12 mouse cellular contexts compared by ENCODE assay signal in the genomic region with DNA sequence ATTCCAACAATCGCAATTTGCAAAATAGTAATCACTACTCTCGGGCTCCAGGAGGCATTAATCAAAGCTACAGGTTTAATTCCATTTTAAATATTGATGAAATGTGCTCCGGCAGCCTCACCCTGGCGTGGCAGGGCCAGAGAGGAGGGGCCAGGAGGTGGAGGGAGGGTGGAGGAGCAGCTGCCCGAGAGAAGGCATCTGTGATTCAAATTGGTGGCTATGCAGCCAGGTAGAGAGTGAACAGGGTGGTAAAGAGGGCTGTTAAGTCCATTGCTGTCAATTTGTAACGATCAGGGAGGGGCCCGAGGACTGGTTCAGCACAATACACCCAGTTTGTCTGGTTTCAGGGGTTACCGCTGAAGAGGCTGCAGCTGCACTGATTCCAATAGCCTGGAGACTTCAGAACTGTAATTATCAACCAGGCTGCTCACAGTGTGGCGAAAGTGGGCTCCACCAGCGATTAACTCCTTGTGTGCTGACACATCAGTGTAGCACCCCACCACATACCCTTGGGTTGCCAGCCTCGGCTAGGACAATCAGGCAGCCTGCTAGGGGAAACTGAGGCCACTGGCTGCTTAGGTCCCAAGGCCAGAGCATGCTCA. TPM values are rescaled to one million over a fixed set of nuclear protein-coding genes. Genes with fewer than 3 reads are reported as not detected.
DNase-seq lines count a peak whose midpoint lies in the region; ATAC-seq lines count a peak whose summit lies in the region.
"Had no signal": no experiment of that assay in that cellular context is flagged by ENCODE, and none has a peak within 500 bp of the region (broad histone marks: within the 10 kb centered on the region; RNA-seq: fewer than 3 reads in every experiment).

No protein-coding gene starts in this region.

- no peak overlapping the region for H3K27ac ChIP-seq in kidney, embryonic 14.5 days (ENCODE audit: low read depth, low read length)
- 0 out of 2 replicates have a peak overlapping the region, but pooled peaks have one; percentile 23 for H3K27ac ChIP-seq in embryonic facial prominence, embryonic 12.5 days
- no peak overlapping the region for H3K27ac ChIP-seq in hindbrain, embryonic 16.5 days (ENCODE audit: low read depth, low read length)
- H3K27ac ChIP-seq in neural tube, embryonic 12.5 days: no peak overlapping the region

- 0 out of 2 replicates have a peak overlapping the region, but pooled peaks have one; percentile 1 for H3K4me2 ChIP-seq in kidney, embryonic 14.5 days (replicated peaks; ENCODE audit: low read depth, low read length)
- H3K4me2 ChIP-seq in embryonic facial prominence, embryonic 12.5 days (replicated peaks): peak overlapping the region; percentile 31
- peak overlapping the region; percentile 47 for H3K4me2 ChIP-seq in hindbrain, embryonic 16.5 days (ENCODE audit: low read length)
- peak overlapping the region; percentile 40 for H3K4me2 ChIP-seq in neural tube, embryonic 12.5 days (replicated peaks)

- no peak for DNase-seq in kidney, adult 9 months
- no peak for DNase-seq in lung, postnatal 36 days
- no peak for DNase-seq in thymus, postnatal 4 days
- no peak for DNase-seq in thymus, postnatal 10 days (ENCODE audit: low spot score in 2 of 2)
- DNase-seq: cerebellum, adult 9-11 months; heart, postnatal 4 days; spleen, adult 18-20 months had no signal

- WGBS in kidney, embryonic 14.5 days: 14% methylated on average over 11 of the region's 11 CpGs
- WGBS in embryonic facial prominence, embryonic 12.5 days: 15% methylated on average over 11 of the region's 11 CpGs
- WGBS in hindbrain, embryonic 16.5 days: 15% methylated on average over 11 of the region's 11 CpGs
- WGBS in neural tube, embryonic 12.5 days: 8% methylated on average over 11 of the region's 11 CpGs

- ATAC-seq in kidney, embryonic 14.5 days (ENCODE audit: low FRiP score, low TSS enrichment): no peak; the same call in 1 of the 2 replicates
- no peak for ATAC-seq in embryonic facial prominence, embryonic 12.5 days (ENCODE audit: insufficient number of reproducible peaks, insufficient read depth, low FRiP score, low TSS enrichment)
- ATAC-seq in hindbrain, embryonic 16.5 days: peak; percentile 44
- ATAC-seq in neural tube, embryonic 12.5 days (ENCODE audit: low FRiP score, low read depth): peak; percentile 57; the same call in 1 of the 2 replicates

- no peaks in the 10 kb centered on the region for H3K36me3 ChIP-seq in kidney, embryonic 14.5 days (ENCODE audit: control insufficient read depth, insufficient read depth, low read length)
- H3K36me3 ChIP-seq in embryonic facial prominence, embryonic 12.5 days: no peaks in the 10 kb centered on the region
- H3K36me3 ChIP-seq in hindbrain, embryonic 16.5 days (ENCODE audit: control insufficient read depth, insufficient read depth, low read length): no peaks in the 10 kb centered on the region
- no peaks in the 10 kb centered on the region for H3K36me3 ChIP-seq in neural tube, embryonic 12.5 days

- H3K4me1 ChIP-seq in kidney, embryonic 14.5 days (ENCODE audit: control insufficient read depth, insufficient read depth, low read length): peaks cover 9% of the 10 kb centered on the region
- peaks cover 23% of the 10 kb centered on the region for H3K4me1 ChIP-seq in embryonic facial prominence, embryonic 12.5 days
- H3K4me1 ChIP-seq in hindbrain, embryonic 16.5 days (ENCODE audit: control insufficient read depth, insufficient read depth, low read depth, low read length): peaks cover 4% of the 10 kb centered on the region
- peaks cover 10% of the 10 kb centered on the region for H3K4me1 ChIP-seq in neural tube, embryonic 12.5 days

- no peak overlapping the region for H3K9ac ChIP-seq in kidney, embryonic 14.5 days (ENCODE audit: low read depth, low read length)
- H3K9ac ChIP-seq in embryonic facial prominence, embryonic 12.5 days: no peak overlapping the region
- peak overlapping the region; percentile 52 for H3K9ac ChIP-seq in hindbrain, embryonic 16.5 days (ENCODE audit: low read depth, low read length)
- no peak overlapping the region; the same call in 1 of the 2 replicates for H3K9ac ChIP-seq in neural tube, embryonic 12.5 days

- H3K9me3 ChIP-seq in kidney, embryonic 14.5 days (ENCODE audit: control insufficient read depth, low read length): no peaks in the 10 kb centered on the region
- no peaks in the 10 kb centered on the region for H3K9me3 ChIP-seq in embryonic facial prominence, embryonic 12.5 days
- no peaks in the 10 kb centered on the region for H3K9me3 ChIP-seq in hindbrain, embryonic 16.5 days (ENCODE audit: control insufficient read depth, low read length)
- no peaks in the 10 kb centered on the region for H3K9me3 ChIP-seq in neural tube, embryonic 12.5 days

- H3K4me3 ChIP-seq in kidney, embryonic 14.5 days (ENCODE audit: low read length): no peak overlapping the region
- no peak overlapping the region for H3K4me3 ChIP-seq in embryonic facial prominence, embryonic 12.5 days
- H3K4me3 ChIP-seq in hindbrain, embryonic 16.5 days (ENCODE audit: low read length): peak overlapping the region; percentile 20
- H3K4me3 ChIP-seq in neural tube, embryonic 12.5 days: 0 out of 2 replicates have a peak overlapping the region, but pooled peaks have one; percentile 1

- H3K27me3 ChIP-seq in kidney, embryonic 14.5 days (ENCODE audit: control insufficient read depth, insufficient read depth, low read length): no peaks in the 10 kb centered on the region
- no peaks in the 10 kb centered on the region for H3K27me3 ChIP-seq in embryonic facial prominence, embryonic 12.5 days
- no peaks in the 10 kb centered on the region for H3K27me3 ChIP-seq in hindbrain, embryonic 16.5 days (replicated peaks; ENCODE audit: control insufficient read depth, insufficient read depth, low read length)
- peaks cover 3% of the 10 kb centered on the region; the same call in 1 of the 2 replicates for H3K27me3 ChIP-seq in neural tube, embryonic 12.5 days (replicated peaks)

RNA-seq across cellular contexts. Expression of a gene that starts 27.9 kb away (rescaled TPM):
- polyA plus RNA-seq in kidney, embryonic 14.5 days (2014; fragmentation: Nextera tagmentation; extraction: Ambion mirVana): 1.6 and 3.0 TPM in 2 replicates
- polyA plus RNA-seq in embryonic facial prominence, embryonic 12.5 days (2016; fragmentation: Nextera tagmentation; extraction: Ambion mirVana): 15.5 and 22.3 TPM in 2 replicates
- polyA plus RNA-seq in hindbrain, embryonic 16.5 days (2015; fragmentation: Nextera tagmentation; extraction: Ambion mirVana): 0.48 and 3.4 TPM in 2 replicates
- 1.2 and 1.4 TPM in 2 replicates for polyA plus RNA-seq in neural tube, embryonic 12.5 days (2016; fragmentation: Nextera tagmentation; extraction: Ambion mirVana)

RNA-seq across cellular contexts. Expression of a gene that starts 28.0 kb away (rescaled TPM):
- 0.87 TPM in 1 of 2 replicates, not detected in the other for polyA plus RNA-seq in kidney, embryonic 14.5 days (2014; fragmentation: Nextera tagmentation; extraction: Ambion mirVana)
- 0.24 and 0.56 TPM in 2 replicates for polyA plus RNA-seq in embryonic facial prominence, embryonic 12.5 days (2016; fragmentation: Nextera tagmentation; extraction: Ambion mirVana)
- 4.1 and 4.6 TPM in 2 replicates for polyA plus RNA-seq in hindbrain, embryonic 16.5 days (2015; fragmentation: Nextera tagmentation; extraction: Ambion mirVana)
- polyA plus RNA-seq in neural tube, embryonic 12.5 days (2016; fragmentation: Nextera tagmentation; extraction: Ambion mirVana): 0.48 and 0.50 TPM in 2 replicates
- polyA plus RNA-seq: liver, adult 2 months had no signal

RNA-seq across cellular contexts. Expression of a gene that starts 28.1 kb away (rescaled TPM):
- 238 and 244 TPM in 2 replicates for polyA plus RNA-seq in kidney, embryonic 14.5 days (2014; fragmentation: Nextera tagmentation; extraction: Ambion mirVana)
- 185 and 199 TPM in 2 replicates for polyA plus RNA-seq in embryonic facial prominence, embryonic 12.5 days (2016; fragmentation: Nextera tagmentation; extraction: Ambion mirVana)
- 346 and 375 TPM in 2 replicates for polyA plus RNA-seq in hindbrain, embryonic 16.5 days (2015; fragmentation: Nextera tagmentation; extraction: Ambion mirVana)
- 202 and 212 TPM in 2 replicates for polyA plus RNA-seq in neural tube, embryonic 12.5 days (2016; fragmentation: Nextera tagmentation; extraction: Ambion mirVana)

RNA-seq across cellular contexts. Expression of a gene that starts 58.9 kb away (rescaled TPM):
- 33.1 and 33.7 TPM in 2 replicates for polyA plus RNA-seq in kidney, embryonic 14.5 days (2014; fragmentation: Nextera tagmentation; extraction: Ambion mirVana)
- 24.5 and 29.1 TPM in 2 replicates for polyA plus RNA-seq in embryonic facial prominence, embryonic 12.5 days (2016; fragmentation: Nextera tagmentation; extraction: Ambion mirVana)
- 26.6 and 26.7 TPM in 2 replicates for polyA plus RNA-seq in hindbrain, embryonic 16.5 days (2015; fragmentation: Nextera tagmentation; extraction: Ambion mirVana)
- 23.1 and 23.8 TPM in 2 replicates for polyA plus RNA-seq in neural tube, embryonic 12.5 days (2016; fragmentation: Nextera tagmentation; extraction: Ambion mirVana)

RNA-seq across cellular contexts. Expression of a gene that starts 59.3 kb away (rescaled TPM):
- 62.1 and 77.1 TPM in 2 replicates for polyA plus RNA-seq in kidney, embryonic 14.5 days (2014; fragmentation: Nextera tagmentation; extraction: Ambion mirVana)
- polyA plus RNA-seq in embryonic facial prominence, embryonic 12.5 days (2016; fragmentation: Nextera tagmentation; extraction: Ambion mirVana): 96.2 and 96.3 TPM in 2 replicates
- polyA plus RNA-seq in hindbrain, embryonic 16.5 days (2015; fragmentation: Nextera tagmentation; extraction: Ambion mirVana): 114 and 117 TPM in 2 replicates
- polyA plus RNA-seq in neural tube, embryonic 12.5 days (2016; fragmentation: Nextera tagmentation; extraction: Ambion mirVana): 127 and 128 TPM in 2 replicates

Comparison
In these comparisons a context has a peak if more than half of its experiments do, and no peak if none do; other contexts are left out.
1. ATAC-seq: peak in hindbrain, embryonic 16.5 days (single experiment) and neural tube, embryonic 12.5 days (single experiment); none in kidney, embryonic 14.5 days (single experiment) and embryonic facial prominence, embryonic 12.5 days (single experiment).
2. H3K4me3 ChIP-seq: peak in hindbrain, embryonic 16.5 days (single experiment) and neural tube, embryonic 12.5 days (single experiment); none in kidney, embryonic 14.5 days (single experiment) and embryonic facial prominence, embryonic 12.5 days (single experiment).
3. Peak in every context shown above with its lines, with median percentiles within 50 percentile points of each other: H3K4me2 ChIP-seq.